Mouse (Mus musculus): ENCODE data around the gene Cep170b. TPM values are rescaled to one million over a fixed set of nuclear protein-coding genes. Genes with fewer than 3 reads are reported as not detected.

Cep170b gene
- polyA plus RNA-seq (2021): 92.1 TPM

- ATAC-seq (no peak), DNase-seq (ENCODE audit: low read depth, low spot score) (no peak)
- H3K27me3 ChIP-seq: no peaks in the 10 kb centered on the region
- ChIA-PET CTCF (interaction anchor here (1.5 kb wide), 1 partner anchor 48 kb away, joined by 3 read pairs; no protein-coding TSS in a partner anchor), POLR2A (interaction anchor here (0.7 kb wide), 1 partner anchor 897 kb away, joined by 3 read pairs; no protein-coding TSS in a partner anchor)
- no peak for TF ChIP-seq CTCF (IDR thresholded peaks at IDR 0.05)
- in situ Hi-C loops (cut with MboI; ENCODE audit: low pct_unique_long_range_greater_than_20kb): no loop called here
Observed at GRCm38 (mm10) chr12:112720216-112720615, at the start of gene Cep170b. Cep170b (plus strand) TSS chr12:112720455.

GRCm38 (mm10) chr12:112670718-112671393 is 49.4 kb upstream of the Cep170b start:
- ChIA-PET POLR2A (interaction anchor here (0.6 to 1.0 kb wide), 2 partner anchors 23 to 179 kb away, joined by 3 to 5 read pairs; no protein-coding TSS in a partner anchor), CTCF (no interaction called here)
- no peaks in the 10 kb centered on the region for H3K27me3 ChIP-seq
- no peak for TF ChIP-seq CTCF (IDR thresholded peaks at IDR 0.05)
- in situ Hi-C loops (cut with MboI; ENCODE audit: low pct_unique_long_range_greater_than_20kb): no loop called here
- DNase-seq (ENCODE audit: low read depth, low spot score) (no peak), ATAC-seq (no peak)

GRCm38 (mm10) chr12:112671891-112672290 is 48.4 kb upstream of the Cep170b start:
- no peak for ATAC-seq
- CTCF ChIA-PET: interaction anchor here (1.4 to 1.5 kb wide), 2 partner anchors 8 to 49 kb away, joined by 3 to 4 read pairs; partner anchors contain the start of gene Cep170b
- DNase-seq (ENCODE audit: low read depth, low spot score): no peak
- POLR2A ChIA-PET: interaction anchor here (1.0 kb wide), 1 partner anchor 180 kb away, joined by 5 read pairs; no protein-coding TSS in a partner anchor
- H3K27me3 ChIP-seq: no peaks in the 10 kb centered on the region
- in situ Hi-C loops (cut with MboI; ENCODE audit: low pct_unique_long_range_greater_than_20kb): no loop called here
- no peak for TF ChIP-seq CTCF (IDR thresholded peaks at IDR 0.05)

- no peaks in the 10 kb centered on the region for H3K27me3 ChIP-seq
- no peak for TF ChIP-seq CTCF (IDR thresholded peaks at IDR 0.05)
- ChIA-PET CTCF (interaction anchor here (1.3 to 1.5 kb wide), 3 partner anchors 9 to 48 kb away, joined by 3 to 4 read pairs (median 3); partner anchors contain the start of gene Cep170b), POLR2A (no interaction called here)
- ATAC-seq (no peak), DNase-seq (ENCODE audit: low read depth, low spot score) (no peak)
- in situ Hi-C loops (cut with MboI; ENCODE audit: low pct_unique_long_range_greater_than_20kb): no loop called here
Observed at GRCm38 (mm10) chr12:112672744-112673575, 47.3 kb upstream of the Cep170b start.

- DNase-seq (ENCODE audit: low read depth, low spot score): no peak
- H3K27me3 ChIP-seq: no peaks in the 10 kb centered on the region
- TF ChIP-seq CTCF (IDR thresholded peaks at IDR 0.05): no peak
- POLR2A ChIA-PET: no interaction called here
- in situ Hi-C loops (cut with MboI; ENCODE audit: low pct_unique_long_range_greater_than_20kb): no loop called here
- CTCF ChIA-PET: interaction anchor here (1.3 to 1.4 kb wide), 2 partner anchors 14 to 33 kb away, joined by 3 read pairs; no protein-coding TSS in a partner anchor
- peak; percentile 4 for ATAC-seq
Observed at GRCm38 (mm10) chr12:112673576-112674091, 46.6 kb upstream of the Cep170b start.

GRCm38 (mm10) chr12:112674132-112675011 is 45.9 kb upstream of the Cep170b start, which contains the start of gene Akt1:
Akt1 (minus strand) TSS chr12:112674884.
- no peak for TF ChIP-seq CTCF (IDR thresholded peaks at IDR 0.05)
- in situ Hi-C loops (cut with MboI; ENCODE audit: low pct_unique_long_range_greater_than_20kb): no loop called here
- no peak for DNase-seq (ENCODE audit: low read depth, low spot score)
- POLR2A ChIA-PET: interaction anchor here (0.6 to 0.8 kb wide), 3 partner anchors 19 to 495 kb away, joined by 3 read pairs; no protein-coding TSS in a partner anchor
- peak; percentile 31 for ATAC-seq
- H3K27me3 ChIP-seq: no peaks in the 10 kb centered on the region
- CTCF ChIA-PET: interaction anchor here (0.6 to 1.4 kb wide), 7 partner anchors 9 to 39 kb away, joined by 3 to 4 read pairs (median 3); no protein-coding TSS in a partner anchor

- DNase-seq (ENCODE audit: low read depth, low spot score): no peak
- ChIA-PET CTCF (interaction anchor here (0.8 to 1.4 kb wide), 6 partner anchors 8 to 32 kb away, joined by 3 to 4 read pairs (median 3); no protein-coding TSS in a partner anchor), POLR2A (interaction anchor here (0.6 to 0.8 kb wide), 4 partner anchors 17 to 523 kb away, joined by 3 to 7 read pairs (median 3); no protein-coding TSS in a partner anchor)
- no peaks in the 10 kb centered on the region for H3K27me3 ChIP-seq
- in situ Hi-C loops (cut with MboI; ENCODE audit: low pct_unique_long_range_greater_than_20kb): no loop called here
- TF ChIP-seq CTCF (IDR thresholded peaks at IDR 0.05): no peak
- peak; percentile 33 for ATAC-seq
Observed at GRCm38 (mm10) chr12:112675245-112676035, 44.8 kb upstream of the Cep170b start.

GRCm38 (mm10) chr12:112677076-112677475 is 43.2 kb upstream of the Cep170b start:
- H3K27me3 ChIP-seq: no peaks in the 10 kb centered on the region
- ATAC-seq: no peak
- DNase-seq (ENCODE audit: low read depth, low spot score): no peak
- TF ChIP-seq CTCF (IDR thresholded peaks at IDR 0.05): no peak
- in situ Hi-C loops (cut with MboI; ENCODE audit: low pct_unique_long_range_greater_than_20kb): no loop called here
- ChIA-PET CTCF (no interaction called here), POLR2A (no interaction called here)

Data from Patski (cell line).